Mouse (Mus musculus): ENCODE measurements around the gene Cfd. TPM values are rescaled to one million over a fixed set of nuclear protein-coding genes. Genes with fewer than 3 reads are reported as not detected.
A peak's percentile ranks its signal among the peaks of the same experiment; 100 is the strongest.

Cfd gene
- total RNA-seq, 1 experiment from 2014 or later = not detected

GRCm38 (mm10) chr10:79859116-79859515, 31.5 kb upstream of the Cfd start:
- ATAC-seq (replicated peaks; ENCODE audit: insufficient number of reproducible peaks, low FRiP score, low TSS enrichment, poor library complexity, severe bottlenecking) = no peak

- no peak for ATAC-seq (replicated peaks; ENCODE audit: insufficient number of reproducible peaks, low FRiP score, low TSS enrichment, poor library complexity, severe bottlenecking)
Measured at GRCm38 (mm10) chr10:79860079-79860911, 30.4 kb upstream of the Cfd start.

- ATAC-seq (replicated peaks; ENCODE audit: insufficient number of reproducible peaks, low FRiP score, low TSS enrichment, poor library complexity, severe bottlenecking) = no peak
Measured at GRCm38 (mm10) chr10:79861230-79862048, 29.2 kb upstream of the Cfd start.

GRCm38 (mm10) chr10:79862049-79862788, 28.4 kb upstream of the Cfd start:
- no peak for ATAC-seq (replicated peaks; ENCODE audit: insufficient number of reproducible peaks, low FRiP score, low TSS enrichment, poor library complexity, severe bottlenecking)

- no peak for ATAC-seq (replicated peaks; ENCODE audit: insufficient number of reproducible peaks, low FRiP score, low TSS enrichment, poor library complexity, severe bottlenecking)
Measured at GRCm38 (mm10) chr10:79862925-79863324, 27.7 kb upstream of the Cfd start.

GRCm38 (mm10) chr10:79864351-79865188, 26.1 kb upstream of the Cfd start:
- no peak for ATAC-seq (replicated peaks; ENCODE audit: insufficient number of reproducible peaks, low FRiP score, low TSS enrichment, poor library complexity, severe bottlenecking)

GRCm38 (mm10) chr10:79865189-79865601, 25.5 kb upstream of the Cfd start:
- ATAC-seq (replicated peaks; ENCODE audit: insufficient number of reproducible peaks, low FRiP score, low TSS enrichment, poor library complexity, severe bottlenecking) = no peak

DNA sequence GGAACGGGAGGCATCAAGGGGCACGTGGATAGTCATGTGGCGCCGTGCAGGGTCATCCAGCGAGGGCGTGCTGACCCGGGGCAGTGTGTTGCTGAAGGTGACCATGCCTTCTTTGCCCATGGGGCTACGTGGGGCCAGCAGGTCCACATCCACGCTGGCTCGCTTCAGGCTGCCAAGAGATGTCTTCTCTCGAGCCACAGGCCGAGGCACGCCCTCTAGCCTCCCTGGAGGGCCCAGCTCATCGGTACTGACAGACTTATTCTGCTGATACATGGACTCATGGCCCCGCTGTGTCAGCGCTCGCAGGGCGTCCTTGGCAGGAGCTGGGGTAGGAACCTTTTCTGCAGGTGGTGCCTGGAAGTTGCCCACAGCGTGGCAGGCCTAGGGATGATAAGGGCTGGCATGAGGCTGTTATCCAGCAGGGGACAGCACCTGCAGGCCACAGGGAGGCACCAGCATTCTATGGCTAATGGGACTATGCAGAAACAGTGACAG, 24.8 kb upstream of the Cfd start:
- ATAC-seq (replicated peaks; ENCODE audit: insufficient number of reproducible peaks, low FRiP score, low TSS enrichment, poor library complexity, severe bottlenecking) = no peak

- no peak for ATAC-seq (replicated peaks; ENCODE audit: insufficient number of reproducible peaks, low FRiP score, low TSS enrichment, poor library complexity, severe bottlenecking)
Measured at GRCm38 (mm10) chr10:79866601-79867000, 24.1 kb upstream of the Cfd start.

DNA sequence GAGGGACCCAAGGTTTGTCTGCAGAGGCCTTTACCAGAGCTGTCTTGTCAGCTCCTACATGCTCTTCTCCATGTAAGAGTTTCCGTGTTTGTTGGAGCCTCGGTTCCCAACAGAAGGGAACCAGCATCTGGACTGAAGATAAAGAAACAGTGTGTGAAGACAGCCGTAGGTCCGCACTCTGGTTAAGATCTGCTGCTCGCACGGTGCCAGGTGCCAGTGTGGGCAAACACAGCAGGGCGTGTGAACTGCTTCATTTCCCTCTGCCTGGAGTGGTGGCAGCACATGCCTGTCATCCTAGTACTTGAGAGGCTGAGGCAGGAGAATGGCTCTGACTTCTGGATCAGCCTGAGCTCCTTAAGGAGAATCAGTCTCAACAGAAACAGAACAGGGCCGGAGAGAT, 18.8 kb upstream of the Cfd start:
- ATAC-seq (replicated peaks; ENCODE audit: insufficient number of reproducible peaks, low FRiP score, low TSS enrichment, poor library complexity, severe bottlenecking) = no peak

GRCm38 (mm10) chr10:79872862-79873261, 17.8 kb upstream of the Cfd start:
- ATAC-seq (replicated peaks; ENCODE audit: insufficient number of reproducible peaks, low FRiP score, low TSS enrichment, poor library complexity, severe bottlenecking) = no peak

GRCm38 (mm10) chr10:79873313-79873712, 17.3 kb upstream of the Cfd start:
- ATAC-seq (replicated peaks; ENCODE audit: insufficient number of reproducible peaks, low FRiP score, low TSS enrichment, poor library complexity, severe bottlenecking) = no peak

DNA sequence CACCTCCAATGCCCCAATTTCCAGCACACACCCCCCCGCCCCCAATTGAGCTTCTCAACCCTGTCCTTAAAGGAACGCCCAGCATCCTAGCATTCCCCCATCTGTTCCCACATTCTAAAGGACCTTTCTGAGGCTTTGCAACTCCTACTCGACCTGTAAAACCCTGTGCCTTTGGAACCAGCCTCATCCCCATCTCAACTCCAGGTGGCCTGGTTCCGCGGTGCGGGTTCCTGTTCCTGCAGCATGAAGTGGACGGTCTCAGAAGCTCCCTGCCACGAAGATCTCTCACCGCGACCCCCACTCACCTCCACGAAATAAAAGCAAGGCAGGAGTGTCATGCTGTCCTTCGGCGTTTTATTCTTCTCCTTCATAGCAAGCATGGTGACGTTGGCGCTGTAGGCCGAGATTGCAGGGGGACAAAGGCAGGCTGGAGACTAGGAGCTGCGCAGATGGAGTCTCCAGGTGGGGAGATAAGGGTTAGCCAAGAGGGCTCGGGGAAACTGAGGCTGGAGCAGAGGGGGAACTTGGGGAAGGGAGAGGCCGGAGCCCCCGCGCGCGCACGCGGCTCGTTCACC, 16.9 kb upstream of the Cfd start:
- ATAC-seq (replicated peaks; ENCODE audit: insufficient number of reproducible peaks, low FRiP score, low TSS enrichment, poor library complexity, severe bottlenecking) = no peak

DNA sequence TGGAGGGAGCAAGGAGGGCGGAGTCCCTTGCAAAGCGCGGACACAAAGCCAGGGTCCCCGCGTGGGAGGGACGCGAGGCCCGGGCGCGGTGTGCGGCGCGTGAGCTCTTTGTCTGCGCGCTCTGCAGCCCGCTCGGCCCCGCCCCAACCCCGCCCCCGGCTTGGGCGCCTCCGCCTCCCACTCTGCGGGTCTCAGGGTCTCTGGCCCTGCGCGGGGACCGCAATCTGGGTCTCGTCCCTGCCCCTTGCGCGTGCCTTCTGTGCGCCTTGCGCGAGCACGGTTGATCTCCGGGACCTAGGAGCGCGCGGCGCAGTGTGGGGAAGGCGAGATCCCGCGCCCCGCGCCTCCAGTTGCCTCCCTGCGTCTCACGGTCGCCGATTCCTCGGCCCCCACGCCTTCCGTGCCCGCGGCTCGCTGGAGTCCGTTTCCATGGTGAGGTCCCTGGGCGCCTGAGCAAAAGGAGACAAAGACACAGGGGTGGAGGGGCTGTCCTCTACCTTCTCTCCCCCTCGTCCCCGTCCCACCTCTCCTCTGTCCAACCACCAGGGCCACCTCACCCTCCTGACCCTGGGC, 16.3 kb upstream of the Cfd start, which contains the start of the genes Prtn3 and Plppr3:
Prtn3 (plus strand) TSS at position 187 of the 573 bp plus-strand sequence.
Plppr3 (minus strand) TSS at position 345 of the 573 bp plus-strand sequence.
- no peak for ATAC-seq (replicated peaks; ENCODE audit: insufficient number of reproducible peaks, low FRiP score, low TSS enrichment, poor library complexity, severe bottlenecking)

DNA sequence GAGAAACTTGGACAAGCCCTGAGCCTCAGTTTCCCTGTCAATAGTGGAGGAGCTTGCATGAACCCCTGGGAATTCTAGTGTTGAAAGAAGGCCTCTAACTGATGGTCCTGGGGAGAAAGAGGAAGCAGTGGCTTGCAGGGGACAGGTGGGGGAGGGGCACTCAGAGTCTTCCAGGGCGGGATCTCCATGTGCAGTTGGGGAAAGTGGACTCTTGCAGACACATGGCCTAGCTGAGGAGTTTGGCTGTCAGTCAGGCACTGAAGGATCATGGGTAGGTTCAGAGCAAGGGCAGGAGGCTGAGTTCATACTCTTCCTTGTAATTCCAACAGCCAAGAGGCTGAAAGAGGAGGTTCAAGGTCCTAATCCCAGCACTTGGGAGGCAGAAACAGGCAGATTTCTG, 13.5 kb upstream of the Cfd start:
- ATAC-seq (replicated peaks; ENCODE audit: insufficient number of reproducible peaks, low FRiP score, low TSS enrichment, poor library complexity, severe bottlenecking) = no peak

GRCm38 (mm10) chr10:79877757-79878156, 12.9 kb upstream of the Cfd start:
- 0 out of 2 replicates have a peak, but pooled peaks have one; percentile 34 for ATAC-seq (replicated peaks; ENCODE audit: insufficient number of reproducible peaks, low FRiP score, low TSS enrichment, poor library complexity, severe bottlenecking)

DNA sequence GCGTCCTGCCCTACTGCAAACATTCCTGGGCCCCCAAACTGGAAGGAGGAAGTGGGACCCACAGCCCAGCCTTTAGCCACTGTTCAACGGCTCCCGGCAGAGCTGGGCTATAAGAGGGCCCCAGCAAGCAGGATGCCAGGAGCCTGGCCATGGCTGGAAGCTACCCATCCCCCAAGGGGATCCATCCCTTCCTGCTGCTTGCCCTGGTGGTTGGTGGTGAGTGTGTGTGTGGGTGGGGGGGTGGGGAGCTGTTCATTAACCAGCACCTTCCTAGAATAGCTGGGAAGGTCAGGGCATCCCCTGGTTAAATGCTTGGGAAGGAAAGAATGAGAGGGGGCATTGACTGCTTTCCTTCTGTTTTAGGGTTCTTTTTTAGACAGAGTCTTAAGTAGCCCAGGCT, 11.1 kb upstream of the Cfd start:
- ATAC-seq (replicated peaks; ENCODE audit: insufficient number of reproducible peaks, low FRiP score, low TSS enrichment, poor library complexity, severe bottlenecking) = no peak

Data from monocyte, adult 5-6 weeks (primary cell).